Mouse (Mus musculus) frontal cortex, postnatal 36 days (tissue): Measurements from ENCODE around the gene A530016L24Rik.

Source experiments
- DNase-seq, 2 experiments: peaks; one replicate each; pipeline ENCODE4 v3.0.0; 2022; ENCODE audit warnings: low spot score in 2 of 2

A530016L24Rik gene

GRCm38 (mm10) chr12:112503003-112503771, 13.9 kb downstream of the A530016L24Rik start:
- no peak for DNase-seq

- DNase-seq, result no peak
Measured at GRCm38 (mm10) chr12:112506267-112506666, 17.0 kb downstream of the A530016L24Rik start.

GRCm38 (mm10) chr12:112507264-112507663, 18.0 kb downstream of the A530016L24Rik start:
- no peak for DNase-seq

GRCm38 (mm10) chr12:112507984-112508383, 18.7 kb downstream of the A530016L24Rik start:
- no peak for DNase-seq

- no peak for DNase-seq
Measured at GRCm38 (mm10) chr12:112510365-112510732, 21.1 kb downstream of the A530016L24Rik start.

- DNase-seq, result peak; percentile 77 to 81
Measured at GRCm38 (mm10) chr12:112510733-112511372, 21.6 kb downstream of the A530016L24Rik start.

- DNase-seq, result no peak
Measured at GRCm38 (mm10) chr12:112514897-112515296, 25.6 kb downstream of the A530016L24Rik start.

- no peak for DNase-seq
Measured at GRCm38 (mm10) chr12:112516697-112517337, 27.6 kb downstream of the A530016L24Rik start, which contains the start of gene Tmem179. Tmem179 (minus strand) TSS chr12:112516747.

GRCm38 (mm10) chr12:112518105-112518504, 28.9 kb downstream of the A530016L24Rik start:
- DNase-seq, result no peak

GRCm38 (mm10) chr12:112533758-112534157, 44.5 kb downstream of the A530016L24Rik start:
- no peak for DNase-seq

GRCm38 (mm10) chr12:112537233-112537632, 48.0 kb downstream of the A530016L24Rik start:
- no peak for DNase-seq

- DNase-seq, result no peak
Measured at GRCm38 (mm10) chr12:112538356-112538755, 49.1 kb downstream of the A530016L24Rik start.

GRCm38 (mm10) chr12:112539466-112539965, 50.3 kb downstream of the A530016L24Rik start:
- DNase-seq, result no peak

- DNase-seq, result no peak
Measured at GRCm38 (mm10) chr12:112540321-112540720, 51.1 kb downstream of the A530016L24Rik start.

GRCm38 (mm10) chr12:112541483-112542091, 52.3 kb downstream of the A530016L24Rik start:
- DNase-seq, result peak; percentile 17 to 38

- DNase-seq, result no peak
Measured at GRCm38 (mm10) chr12:112542257-112542919, 53.1 kb downstream of the A530016L24Rik start.

- peak; percentile 90 to 92 for DNase-seq
Measured at GRCm38 (mm10) chr12:112542920-112543300, 53.7 kb downstream of the A530016L24Rik start.

- no peak for DNase-seq
Measured at GRCm38 (mm10) chr12:112543941-112544340, 54.7 kb downstream of the A530016L24Rik start.

GRCm38 (mm10) chr12:112544946-112545701, 55.9 kb downstream of the A530016L24Rik start:
- no peak for DNase-seq

- DNase-seq, result no peak
Measured at GRCm38 (mm10) chr12:112546110-112546509, 56.9 kb downstream of the A530016L24Rik start.

GRCm38 (mm10) chr12:112549287-112549686, 60.0 kb downstream of the A530016L24Rik start:
- no peak for DNase-seq
